Mouse (Mus musculus) heart, embryonic 14.5 days (tissue): ENCODE results near the gene Rnf2. TPM values are rescaled to one million over a fixed set of nuclear protein-coding genes. Genes with fewer than 3 reads are reported as not detected.

Source experiments
- ATAC-seq: fragments of 200-750 bp; cut with Nextera tagmentation; 2 replicates; pipeline ENCODE4 v1.8.0; 2017; ENCODE audit warnings: low read depth, moderate TSS enrichment; ENCODE audit not compliant: insufficient number of reproducible peaks, insufficient read depth, low FRiP score
- H3K27ac ChIP-seq, 2 experiments: fragments of 200-500 bp in 1 of 2; fragments of 300-500 bp in 1 of 2; sonication (generic) in 1 of 2; replicated peaks in 1 of 2; 2 replicates each; pipeline ENCODE4 v1.5.1; 2012 to 2014; ENCODE audit warnings: low read depth in 2 of 2, low read length in 2 of 2, control low read depth in 1 of 2, mild to moderate bottlenecking in 1 of 2, mixed read lengths in 1 of 2; ENCODE audit not compliant: control insufficient read depth in 1 of 2, insufficient read depth in 1 of 2
- H3K27me3 ChIP-seq: fragments of 300-500 bp; sonication (generic); 2 replicates; pipeline ENCODE4 v1.6.1; 2014; ENCODE audit warnings: mild to moderate bottlenecking, low read length, control low read depth; ENCODE audit not compliant: control insufficient read depth, insufficient read depth
- H3K36me3 ChIP-seq: fragments of 300-500 bp; sonication (generic); 2 replicates; pipeline ENCODE4 v1.6.1; 2014; ENCODE audit warnings: mild to moderate bottlenecking, control low read depth, low read length, mixed read lengths; ENCODE audit not compliant: control insufficient read depth, insufficient read depth
- H3K4me1 ChIP-seq, 2 experiments: fragments of 200-500 bp in 1 of 2; fragments of 300-500 bp in 1 of 2; sonication (generic) in 1 of 2; 2 replicates each; pipeline ENCODE4 v1.6.1; 2012 to 2014; ENCODE audit warnings: low read length in 2 of 2, control low read depth in 1 of 2, mixed read lengths in 1 of 2; ENCODE audit not compliant: control insufficient read depth in 2 of 2, insufficient read depth in 2 of 2
- H3K4me2 ChIP-seq: fragments of 300-500 bp; sonication (generic); 2 replicates; pipeline ENCODE4 v1.6.1; 2014; ENCODE audit warnings: mild to moderate bottlenecking, low read length
- H3K4me3 ChIP-seq, 2 experiments: fragments of 200-500 bp in 1 of 2; fragments of 300-500 bp in 1 of 2; sonication (generic) in 1 of 2; 2 replicates each; pipeline ENCODE4 v1.5.1; 2012 to 2014; ENCODE audit warnings: low read length in 2 of 2, mild to moderate bottlenecking in 2 of 2, control low read depth in 1 of 2, low read depth in 1 of 2, moderate library complexity in 1 of 2; ENCODE audit not compliant: control insufficient read depth in 1 of 2, insufficient read depth in 1 of 2
- H3K9ac ChIP-seq: fragments of 300-500 bp; sonication (generic); 2 replicates; pipeline ENCODE4 v1.6.1; 2014; ENCODE audit warnings: mild to moderate bottlenecking, low read length
- H3K9me3 ChIP-seq: fragments of 300-500 bp; sonication (generic); 2 replicates; pipeline ENCODE4 v1.6.1; 2016; ENCODE audit warnings: low read length, control low read depth; ENCODE audit not compliant: control insufficient read depth
- WGBS: fragments of 180-500 bp; shearing (Covaris S2); extraction: QIAGEN DNeasy Blood & Tissue Kit; methylation state at CpG from one replicate; pipeline ENCODE4 v1.1.7; 2014; 5-methylcytosine and 5-hydroxymethylcytosine counted together
- polyA plus RNA-seq: library from polyadenylated mRNA; unstranded; fragments of >200 nt; fragmentation: Nextera tagmentation; extraction: Ambion mirVana; gene quantifications from 2 replicates; pipeline ENCODE4 v1.2.1, GENCODE M21; 2014

Rnf2 gene
- polyA plus RNA-seq, 1 experiment from 2014 or later = 73.7 TPM

DNA sequence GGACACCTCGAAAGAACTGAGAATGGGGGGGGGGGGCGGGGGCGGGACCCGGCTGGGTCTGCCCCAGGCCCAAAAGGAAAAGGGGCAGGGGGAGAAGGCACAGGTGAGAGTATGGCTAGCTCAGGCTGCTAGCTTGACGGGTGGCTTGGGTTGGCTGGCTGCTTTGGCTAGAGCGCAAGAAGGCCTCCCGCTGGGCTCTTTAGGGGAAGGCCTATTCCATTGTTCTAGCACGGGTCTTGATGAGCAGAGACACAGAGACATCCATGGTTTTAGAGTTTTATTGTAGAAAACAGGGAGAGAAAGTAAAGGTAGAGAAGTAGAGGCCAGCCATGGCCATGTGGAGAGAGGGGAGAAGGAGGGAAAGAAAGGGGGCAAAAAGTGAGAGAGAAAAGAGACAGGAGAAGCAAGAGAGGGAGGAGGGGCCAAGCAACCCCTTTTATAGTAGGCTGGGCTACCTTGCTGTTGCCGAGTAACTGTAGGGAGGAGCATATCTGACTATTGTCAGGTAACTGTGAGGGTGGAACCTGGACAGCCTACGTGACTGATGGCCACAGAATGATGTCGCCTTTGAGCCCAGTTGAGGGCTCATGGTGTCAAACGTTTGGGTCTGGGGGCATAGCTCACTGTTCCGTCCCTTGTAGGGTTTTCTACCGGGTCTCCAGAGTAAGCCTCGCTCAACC is 17.0 kb upstream of the Rnf2 start:
- no peak overlapping the region for H3K4me2 ChIP-seq
- WGBS = 82% methylated on average over 13 of the region's 15 CpGs
- no peaks in the 10 kb centered on the region for H3K36me3 ChIP-seq
- H3K9ac ChIP-seq = no peak overlapping the region
- no peak for ATAC-seq
- H3K4me3 ChIP-seq = no peak overlapping the region
- no peak overlapping the region for H3K27ac ChIP-seq
- H3K4me1 ChIP-seq = peaks cover 3 to 5% of the 10 kb centered on the region in 2 experiments; a peak in 3 of 4 replicates
- no peaks in the 10 kb centered on the region for H3K27me3 ChIP-seq
- H3K9me3 ChIP-seq = peaks cover 2% of the 10 kb centered on the region; the same call in 1 of the 2 replicates

DNA sequence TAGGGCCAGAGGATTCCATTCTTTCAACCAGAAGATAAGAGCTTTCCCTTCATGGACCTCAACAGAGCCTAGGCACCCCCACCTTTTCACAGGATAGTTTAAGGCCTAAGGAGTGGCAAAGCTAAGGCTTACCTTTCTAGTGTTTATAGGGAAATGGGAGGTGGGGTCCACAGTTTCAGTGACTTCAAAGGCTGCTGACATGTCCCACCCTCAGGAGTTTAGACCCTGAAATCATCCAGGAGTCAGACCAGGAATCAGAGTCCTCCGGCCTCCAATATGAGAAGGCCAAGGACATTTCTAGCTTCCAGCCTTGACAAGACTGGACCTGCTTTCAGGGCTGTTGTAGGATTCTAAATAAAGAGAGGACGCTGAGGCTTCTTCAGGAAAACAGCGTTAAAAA is 16.1 kb upstream of the Rnf2 start:
- Histone ChIP-seq H3K4me2 (no peak overlapping the region), H3K27me3 (no peaks in the 10 kb centered on the region), H3K4me3 (no peak overlapping the region), H3K4me1 (peaks cover 3 to 5% of the 10 kb centered on the region in 2 experiments; a peak in 3 of 4 replicates), H3K27ac (no peak overlapping the region), H3K9me3 (no peaks in the 10 kb centered on the region), H3K36me3 (no peaks in the 10 kb centered on the region), H3K9ac (no peak overlapping the region)
- WGBS = 95% methylated on average over 3 of the region's 3 CpGs
- no peak for ATAC-seq

DNA sequence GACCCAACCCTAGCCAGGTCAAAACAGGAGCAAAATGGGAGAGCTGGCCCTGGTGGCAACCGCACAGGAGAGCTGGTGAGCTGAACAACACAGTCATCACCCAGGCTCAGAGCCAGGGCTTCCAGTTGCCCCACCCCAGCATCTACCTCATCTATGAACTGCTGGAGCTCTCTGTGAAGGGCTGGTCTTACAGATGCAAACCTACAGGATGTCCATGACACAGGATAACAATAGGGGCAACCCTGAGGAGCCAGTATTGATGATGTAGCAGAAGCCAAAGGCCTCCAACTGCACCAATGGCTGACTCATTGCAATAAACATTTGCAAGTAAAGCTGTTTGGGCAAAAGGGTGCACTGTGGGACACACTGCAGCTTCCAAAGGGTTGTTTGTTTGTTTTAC is 15.0 kb upstream of the Rnf2 start:
- no peak overlapping the region for H3K9ac ChIP-seq
- peaks cover 3 to 5% of the 10 kb centered on the region in 2 experiments; a peak in 3 of 4 replicates for H3K4me1 ChIP-seq
- H3K36me3 ChIP-seq = no peaks in the 10 kb centered on the region
- H3K4me3 ChIP-seq = no peak overlapping the region
- no peaks in the 10 kb centered on the region for H3K9me3 ChIP-seq
- no peaks in the 10 kb centered on the region for H3K27me3 ChIP-seq
- 88% methylated on average over 1 of the region's 1 CpGs for WGBS
- no peak overlapping the region for H3K27ac ChIP-seq
- ATAC-seq = no peak
- no peak overlapping the region for H3K4me2 ChIP-seq

DNA sequence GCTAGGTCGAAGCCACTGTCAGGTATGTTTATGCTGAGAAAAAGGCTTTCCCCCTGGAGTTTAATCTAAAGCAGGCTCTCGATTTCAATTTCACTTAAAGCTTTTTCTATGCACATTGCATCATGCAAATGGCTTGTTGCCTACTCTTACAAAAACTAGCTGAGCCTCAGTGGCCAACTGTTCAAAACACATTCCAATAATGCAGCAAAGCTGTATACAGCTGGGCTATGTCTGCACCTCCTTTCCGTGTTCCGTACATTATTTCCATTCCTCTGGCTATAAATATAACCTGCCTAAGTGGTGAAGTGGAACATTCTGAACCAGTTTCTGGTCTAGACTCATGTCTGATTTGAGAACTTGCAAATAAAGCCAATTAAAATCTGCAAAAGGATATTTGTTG is 13.4 kb upstream of the Rnf2 start:
- Histone ChIP-seq H3K27me3 (no peaks in the 10 kb centered on the region), H3K36me3 (no peaks in the 10 kb centered on the region), H3K27ac (peak overlapping the region; percentile 61 to 74), H3K9me3 (no peaks in the 10 kb centered on the region), H3K4me1 (peaks cover 3 to 5% of the 10 kb centered on the region in 2 experiments; a peak in 3 of 4 replicates), H3K4me2 (no peak overlapping the region), H3K4me3 (no peak overlapping the region), H3K9ac (no peak overlapping the region)
- 52% methylated on average over 4 of the region's 4 CpGs for WGBS
- ATAC-seq = no peak

DNA sequence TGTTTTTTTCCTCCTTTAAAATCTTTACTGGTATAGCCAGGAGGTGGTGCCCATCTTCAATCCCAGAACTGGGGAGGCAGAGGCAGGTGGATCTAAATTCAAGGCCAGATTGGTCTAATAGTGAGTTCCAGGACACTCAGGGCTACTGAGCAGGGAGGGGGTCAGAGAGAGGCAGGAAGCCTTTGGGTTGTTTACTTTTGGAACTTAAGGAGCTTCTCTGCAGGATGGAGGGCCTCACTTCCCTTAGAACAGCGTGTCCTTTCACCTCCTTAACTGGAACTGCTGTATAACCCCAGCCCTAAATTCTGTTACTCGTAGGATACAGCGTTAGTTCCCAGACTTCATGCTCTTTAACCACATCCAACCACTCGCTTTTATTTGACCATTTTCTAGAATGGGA is 10.1 kb upstream of the Rnf2 start:
- H3K4me1 ChIP-seq = peaks cover 3 to 5% of the 10 kb centered on the region in 2 experiments; a peak in 3 of 4 replicates
- H3K27ac ChIP-seq = no peak overlapping the region
- no peaks in the 10 kb centered on the region for H3K27me3 ChIP-seq
- H3K4me3 ChIP-seq = no peak overlapping the region
- 55% methylated on average over 4 of the region's 4 CpGs for WGBS
- no peaks in the 10 kb centered on the region for H3K9me3 ChIP-seq
- H3K4me2 ChIP-seq = no peak overlapping the region
- no peak overlapping the region for H3K9ac ChIP-seq
- no peaks in the 10 kb centered on the region for H3K36me3 ChIP-seq
- no peak for ATAC-seq

DNA sequence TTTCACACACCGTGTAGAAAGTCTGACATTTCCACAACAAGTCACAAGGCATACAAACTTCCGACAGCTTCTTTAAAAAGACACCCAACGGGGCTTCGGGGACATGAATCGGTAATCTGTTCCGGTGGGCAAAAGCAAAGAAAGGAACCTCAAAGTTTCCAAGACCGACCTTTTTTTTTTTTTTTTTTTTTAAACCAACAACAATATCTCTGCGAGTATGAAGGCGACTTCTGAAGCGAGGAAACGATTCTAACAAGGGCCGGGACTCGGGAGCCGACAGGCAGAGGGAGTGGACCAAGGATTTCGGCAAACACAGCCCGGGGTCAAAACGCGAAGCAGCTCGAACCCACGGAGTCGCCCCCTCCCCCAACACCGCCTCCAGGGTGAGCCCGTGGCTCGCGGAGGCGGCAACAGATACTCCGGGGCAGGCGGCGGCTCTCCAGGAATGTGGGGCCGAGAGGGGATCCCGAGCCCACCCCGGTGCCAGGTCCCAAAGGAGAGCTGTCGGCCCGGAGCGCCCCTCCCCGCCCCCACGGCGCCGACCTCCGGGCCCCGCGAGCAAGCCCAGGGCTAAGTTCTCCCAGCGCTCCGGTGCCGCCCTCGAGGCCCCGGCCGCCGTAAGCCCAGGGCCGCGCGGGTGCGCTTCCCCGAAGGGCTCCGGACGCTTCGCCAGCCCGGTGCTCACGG is 797 bp downstream of the Rnf2 start:
- H3K9ac ChIP-seq = peak overlapping the region; percentile 97
- WGBS = under 1% methylated on average over 53 of the region's 59 CpGs
- peak; percentile 48 for ATAC-seq
- H3K27ac ChIP-seq = peak overlapping the region; percentile 88 to 98
- no peaks in the 10 kb centered on the region for H3K9me3 ChIP-seq
- H3K36me3 ChIP-seq = no peaks in the 10 kb centered on the region
- peak overlapping the region; percentile 82 to 95 for H3K4me3 ChIP-seq
- peaks cover 8 to 31% of the 10 kb centered on the region in 2 experiments for H3K4me1 ChIP-seq
- peak overlapping the region; percentile 60 for H3K4me2 ChIP-seq
- no peaks in the 10 kb centered on the region for H3K27me3 ChIP-seq

- 63% methylated on average over 3 of the region's 3 CpGs for WGBS
- H3K9ac ChIP-seq = peak overlapping the region; percentile 44; the same call in 1 of the 2 replicates
Measured at GRCm38 (mm10) chr1:151498381-151498780, 2.4 kb downstream of the Rnf2 start.

More at GRCm38 (mm10) chr1:151498381-151498780, 2.4 kb downstream of the Rnf2 start:
- no peaks in the 10 kb centered on the region for H3K36me3 ChIP-seq
- no peak for ATAC-seq
- H3K9me3 ChIP-seq = no peaks in the 10 kb centered on the region
- H3K4me3 ChIP-seq = no peak overlapping the region
- peaks cover 10 to 40% of the 10 kb centered on the region in 2 experiments for H3K4me1 ChIP-seq
- no peaks in the 10 kb centered on the region for H3K27me3 ChIP-seq
- no peak overlapping the region for H3K27ac ChIP-seq
- H3K4me2 ChIP-seq = peak overlapping the region; percentile 60; the same call in 1 of the 2 replicates
